Mouse (Mus musculus): Measurements from ENCODE around the gene Lrrc8e.

Gene Lrrc8e

GRCm38 (mm10) chr8:4226739-4227347 lies at the start of gene Lrrc8e:
Lrrc8e (plus strand) TSS chr8:4226827.
- in situ Hi-C loops (cut with MboI, MseI) = no loop called here

- in situ Hi-C loops (cut with MboI, MseI) = no loop called here
Observed at GRCm38 (mm10) chr8:4183409-4183808, 43.2 kb upstream of the Lrrc8e start.

DNA sequence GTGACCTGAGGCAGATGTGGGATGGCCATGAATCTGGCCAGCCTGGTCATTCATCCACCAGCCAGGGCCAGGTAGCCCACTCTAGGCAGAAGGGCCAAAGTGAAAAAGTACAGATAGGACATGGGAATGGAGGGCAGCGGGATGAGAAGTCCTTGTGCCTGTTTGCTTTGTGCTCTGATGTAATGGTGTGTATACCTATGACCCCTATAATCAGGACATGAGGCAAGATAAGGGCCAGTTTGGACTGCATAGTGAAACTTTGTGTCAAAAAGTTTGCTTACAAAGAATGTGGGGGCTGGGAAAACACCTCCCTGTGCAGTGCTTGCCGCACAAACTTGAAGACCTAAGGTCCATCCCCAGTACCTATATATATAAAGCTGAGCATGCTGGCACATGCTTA lies 40.5 kb upstream of the Lrrc8e start:
- in situ Hi-C loops (cut with MboI, MseI) = no loop called here

DNA sequence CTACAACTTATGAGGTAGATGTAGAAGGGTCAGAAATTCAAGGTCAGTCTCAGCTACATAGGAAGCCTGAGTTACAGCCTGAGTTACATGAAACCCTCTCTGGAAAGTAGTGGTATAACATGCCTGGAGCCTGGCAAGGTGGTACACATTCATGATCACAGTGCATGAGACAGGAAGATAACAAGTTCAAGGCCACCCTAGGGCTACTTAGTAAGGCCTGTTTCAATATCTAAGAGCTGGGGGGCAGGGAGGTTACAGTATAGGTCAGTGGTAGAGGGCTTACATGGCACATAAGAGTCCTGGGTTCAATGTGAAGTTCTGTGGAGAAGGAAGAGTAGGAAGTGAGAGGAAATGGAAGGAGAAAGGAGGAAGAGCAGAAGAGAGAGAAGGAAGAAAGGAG lies 38.0 kb upstream of the Lrrc8e start:
- in situ Hi-C loops (cut with MboI, MseI) = no loop called here

DNA sequence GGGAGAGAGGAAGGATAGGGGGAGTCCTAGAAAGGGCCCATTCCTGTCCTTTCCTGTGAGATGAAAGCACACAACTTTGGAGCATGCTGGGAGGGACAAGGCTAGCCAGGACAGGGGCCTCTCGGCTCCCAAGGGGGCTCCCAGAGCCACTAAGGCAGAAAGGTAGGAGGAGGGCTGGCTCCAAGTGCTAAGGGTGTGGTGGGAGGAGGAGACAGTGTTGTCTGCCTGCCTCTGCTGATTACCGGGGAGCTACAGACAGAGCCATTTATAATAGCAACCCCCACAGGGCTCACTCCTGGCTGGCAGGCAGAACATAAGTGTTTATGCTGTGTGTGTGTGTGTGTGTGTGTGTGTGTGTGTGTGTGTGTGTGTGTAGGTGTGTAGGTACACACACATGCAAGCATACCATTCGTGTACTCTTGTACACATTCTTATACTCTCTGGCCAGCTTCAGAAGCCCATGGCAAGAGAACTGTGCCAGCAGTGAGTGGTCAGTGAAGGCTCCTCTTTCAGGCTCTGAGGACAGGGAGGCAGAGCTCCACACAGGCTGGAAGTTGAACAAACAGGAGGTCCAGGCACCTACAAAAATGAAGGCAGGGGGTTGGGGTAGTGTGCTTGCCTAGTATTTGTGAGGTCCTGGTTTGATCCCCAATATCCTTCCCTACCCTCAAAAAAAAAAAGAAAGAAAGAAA lies 37.5 kb upstream of the Lrrc8e start:
- in situ Hi-C loops (cut with MboI, MseI) = no loop called here

GRCm38 (mm10) chr8:4192305-4192704 lies 34.3 kb upstream of the Lrrc8e start:
- in situ Hi-C loops (cut with MboI, MseI) = no loop called here

DNA sequence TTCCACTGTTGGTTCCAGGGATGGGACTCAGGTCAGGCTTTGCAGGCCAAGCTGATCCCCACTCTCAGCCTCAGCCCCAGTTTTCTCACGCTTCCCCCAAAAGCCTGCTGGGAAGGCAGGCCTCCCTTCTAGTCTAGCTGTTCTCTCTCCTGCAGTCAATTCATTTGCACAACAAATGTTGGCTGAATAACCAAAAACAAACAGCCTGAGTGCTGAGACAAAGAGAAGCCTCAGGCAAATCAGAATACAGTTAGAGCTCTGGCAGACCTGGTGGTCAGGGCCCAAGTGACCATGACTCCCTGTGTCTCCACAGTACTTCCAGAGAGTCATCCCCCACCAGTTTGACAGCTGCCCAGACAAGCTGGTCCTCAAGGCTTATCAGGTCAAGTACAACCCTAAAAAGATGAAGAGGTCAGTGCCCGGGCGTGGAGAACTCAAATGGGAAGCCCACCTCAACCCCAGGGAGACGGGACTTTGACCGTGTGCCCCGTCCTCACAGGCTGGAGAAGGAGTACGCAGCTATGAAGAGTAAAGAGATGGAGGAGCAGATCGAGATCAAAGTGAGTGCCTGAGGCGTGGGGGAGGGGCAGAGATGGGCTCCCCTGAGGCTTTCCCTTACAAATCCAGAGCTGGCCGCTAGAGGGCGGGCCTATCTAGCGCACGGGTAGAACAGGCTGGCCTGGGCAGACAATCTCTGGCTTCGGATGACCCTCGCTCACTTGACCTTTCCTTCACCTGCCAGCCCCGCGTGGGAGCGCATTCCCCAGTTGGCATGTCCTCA lies 33.6 kb upstream of the Lrrc8e start:
- in situ Hi-C loops (cut with MboI, MseI) = no loop called here

DNA sequence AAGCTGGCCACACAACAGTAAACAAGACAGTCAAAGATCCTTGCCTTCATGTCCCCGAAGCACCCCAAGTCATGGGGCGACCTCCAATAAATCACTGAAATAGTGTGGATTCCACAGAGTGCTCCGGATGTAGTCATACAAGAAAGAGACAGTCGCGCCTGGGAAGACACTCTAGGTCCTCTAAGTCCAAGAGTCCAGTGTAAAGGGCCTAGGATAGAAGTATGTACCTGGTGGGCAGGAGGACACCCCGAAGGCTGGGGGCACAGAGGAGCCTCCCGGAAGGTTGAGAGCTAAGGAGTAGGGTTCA lies 33.1 kb upstream of the Lrrc8e start:
- in situ Hi-C loops (cut with MboI, MseI) = no loop called here

DNA sequence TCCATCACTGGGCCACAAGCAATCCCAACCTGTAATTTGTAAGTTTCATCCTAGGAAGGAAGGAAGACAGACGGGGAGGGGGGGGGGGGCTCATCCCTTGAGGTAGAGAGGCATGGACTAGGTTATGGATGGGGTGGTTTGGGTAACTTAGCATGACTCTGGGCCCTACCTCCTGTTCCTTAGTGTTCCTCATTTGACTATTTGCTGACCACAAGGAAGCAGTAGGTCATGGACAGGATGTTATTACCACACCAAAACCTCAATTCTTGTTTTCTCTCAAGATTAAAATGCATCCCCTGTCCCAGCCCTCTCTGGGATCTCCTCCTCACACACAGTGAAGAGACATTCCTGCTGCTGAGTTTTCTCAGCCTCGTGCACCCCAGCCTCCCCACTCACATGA lies 25.3 kb upstream of the Lrrc8e start:
- in situ Hi-C loops (cut with MboI, MseI) = no loop called here

GRCm38 (mm10) chr8:4205246-4206123 lies 21.1 kb upstream of the Lrrc8e start:
- in situ Hi-C loops (cut with MboI, MseI) = no loop called here

DNA sequence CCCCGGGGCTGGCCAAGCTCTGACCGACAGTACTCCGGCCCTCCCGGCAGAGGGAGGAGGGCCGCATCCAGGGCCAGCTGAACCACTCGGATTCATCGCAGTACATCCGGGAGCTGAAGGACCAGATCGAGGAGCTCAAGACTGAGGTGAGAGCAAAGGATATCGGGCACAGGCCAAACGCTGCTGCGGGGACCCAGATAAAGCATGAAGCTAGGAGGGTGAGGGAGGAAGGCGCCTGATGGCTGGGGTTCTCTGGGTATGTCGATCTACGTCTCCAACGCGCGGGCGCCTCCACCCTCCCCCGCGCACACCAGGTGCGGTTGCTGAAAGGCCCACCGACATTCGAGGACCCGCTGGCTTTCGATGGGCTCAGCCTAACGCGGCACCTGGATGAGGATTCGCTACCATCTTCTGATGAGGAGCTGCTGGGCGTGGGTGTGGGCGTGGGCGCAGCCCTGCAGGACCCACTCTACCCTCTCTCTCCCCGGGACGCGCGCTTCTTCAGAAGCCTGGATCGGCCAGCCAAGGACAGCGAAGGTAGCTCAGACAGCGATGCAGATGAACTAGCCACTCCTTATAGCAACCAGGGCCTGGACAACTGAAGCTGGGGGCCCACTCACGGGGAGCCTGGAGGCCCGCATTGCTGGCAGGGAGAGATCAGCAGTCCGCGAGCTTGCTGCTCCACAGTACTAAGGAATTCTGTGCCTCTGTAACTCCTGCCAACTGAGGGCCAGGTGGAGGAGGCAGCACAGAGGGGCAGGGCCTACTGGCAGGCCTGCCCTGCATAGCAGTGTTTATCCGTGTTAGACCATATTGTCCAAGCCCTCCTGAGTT lies 20.2 kb upstream of the Lrrc8e start:
- in situ Hi-C loops (cut with MboI, MseI) = no loop called here

DNA sequence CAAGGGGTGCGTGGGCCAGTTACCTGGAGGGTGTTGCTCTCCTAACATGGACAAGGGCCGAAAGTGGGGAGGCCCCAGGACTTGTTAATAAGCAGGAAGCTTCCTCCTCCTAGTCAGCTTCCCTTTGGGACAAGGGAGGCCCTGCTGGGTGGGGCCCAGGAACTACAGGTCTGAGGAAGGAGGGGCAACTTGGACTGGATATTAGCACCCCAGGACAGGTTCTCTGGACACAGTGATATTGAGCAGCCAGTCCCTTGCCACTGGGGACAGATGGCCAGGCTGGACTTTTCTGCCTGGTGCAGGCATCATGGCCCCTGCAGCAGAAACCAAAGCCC lies 19.6 kb upstream of the Lrrc8e start:
- in situ Hi-C loops (cut with MboI, MseI) = no loop called here

DNA sequence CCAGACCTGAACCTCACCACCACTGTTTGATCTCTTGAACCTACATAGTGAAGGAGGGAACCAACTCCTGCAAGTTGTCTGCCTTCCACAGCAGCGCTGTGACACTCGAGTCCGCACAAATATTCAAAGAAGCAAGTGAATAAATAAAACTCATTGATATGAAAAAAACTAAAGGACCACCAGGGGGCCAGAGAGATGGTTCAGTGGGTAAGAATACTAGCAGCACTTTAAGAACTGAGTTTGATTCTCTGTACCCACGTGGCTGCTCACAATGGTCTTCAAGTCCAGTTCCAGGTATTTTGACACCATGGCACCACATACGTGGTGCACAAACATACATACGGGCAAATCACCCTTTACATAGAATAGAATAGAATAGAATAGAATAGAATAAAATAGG lies 15.5 kb upstream of the Lrrc8e start:
- in situ Hi-C loops (cut with MboI, MseI) = no loop called here

DNA sequence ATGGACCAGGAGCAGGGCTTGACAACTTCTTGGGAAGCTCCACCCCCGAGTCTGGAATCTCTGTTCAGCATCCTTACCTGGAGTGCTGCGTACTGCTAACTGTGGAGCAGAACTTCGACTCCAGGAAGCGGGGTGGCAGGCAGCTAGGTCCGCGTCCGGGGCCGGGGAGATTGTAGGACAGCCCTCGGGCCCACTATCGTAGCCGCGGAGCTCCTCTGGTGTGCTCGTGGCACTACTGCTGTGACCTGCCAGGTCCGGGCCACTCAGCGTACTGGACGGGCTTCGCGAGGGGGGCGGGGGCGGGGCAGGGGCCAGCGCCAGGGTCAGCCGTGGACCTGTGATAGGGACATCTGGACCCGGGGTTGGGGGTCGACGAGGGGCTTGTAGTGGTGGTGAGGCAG lies 13.8 kb upstream of the Lrrc8e start:
- in situ Hi-C loops (cut with MboI, MseI) = no loop called here

- in situ Hi-C loops (cut with MboI, MseI) = no loop called here
Observed at GRCm38 (mm10) chr8:4213210-4214005, 13.2 kb upstream of the Lrrc8e start.

DNA sequence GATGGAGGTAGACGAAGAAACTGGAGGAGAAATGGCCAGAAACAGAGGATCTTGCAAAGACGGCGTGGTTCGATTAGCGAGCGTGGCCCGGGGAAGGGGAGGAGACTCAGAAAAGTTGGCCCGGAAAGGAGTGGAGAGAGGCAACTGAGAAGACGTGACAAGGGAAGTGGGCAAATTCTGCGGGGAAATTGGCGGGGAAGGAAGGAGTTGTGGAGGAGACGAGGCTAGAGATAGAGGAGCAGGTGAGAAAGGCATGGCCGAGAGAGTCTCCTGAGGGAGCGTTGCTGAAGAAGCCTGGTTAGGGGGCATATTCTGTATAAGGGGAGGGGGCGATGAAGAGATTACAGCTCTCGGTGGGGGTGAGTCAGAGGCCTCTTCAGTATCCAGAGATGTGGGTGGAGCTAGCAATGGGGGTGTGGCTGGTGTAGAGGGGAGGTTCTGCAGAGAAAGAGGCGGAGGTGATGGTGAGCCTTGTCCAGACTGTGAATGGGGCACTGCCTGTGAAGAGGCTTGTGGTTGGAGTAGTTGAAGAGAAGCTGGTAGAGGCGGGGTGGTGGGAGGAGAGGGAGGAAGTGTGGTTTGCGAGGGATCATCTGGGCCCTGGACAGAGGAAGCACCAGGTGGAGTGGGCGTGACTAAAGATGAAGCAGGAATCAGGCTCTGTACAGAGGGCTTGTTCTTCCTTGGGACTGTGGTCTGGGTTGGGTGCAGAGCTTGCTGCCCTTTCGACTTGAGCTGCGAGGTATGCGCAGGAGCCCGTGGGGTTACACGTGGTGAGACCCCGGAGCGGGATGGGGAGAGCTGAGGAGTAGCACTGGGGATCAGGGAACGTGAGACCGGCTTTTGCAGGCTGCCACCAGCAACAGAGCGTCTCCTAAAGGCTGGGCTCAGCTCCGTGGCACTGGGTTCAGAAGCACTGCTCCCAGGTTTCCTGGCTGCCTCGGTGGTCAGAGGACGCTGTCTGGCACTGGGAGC lies 12.3 kb upstream of the Lrrc8e start:
- in situ Hi-C loops (cut with MboI, MseI) = no loop called here

DNA sequence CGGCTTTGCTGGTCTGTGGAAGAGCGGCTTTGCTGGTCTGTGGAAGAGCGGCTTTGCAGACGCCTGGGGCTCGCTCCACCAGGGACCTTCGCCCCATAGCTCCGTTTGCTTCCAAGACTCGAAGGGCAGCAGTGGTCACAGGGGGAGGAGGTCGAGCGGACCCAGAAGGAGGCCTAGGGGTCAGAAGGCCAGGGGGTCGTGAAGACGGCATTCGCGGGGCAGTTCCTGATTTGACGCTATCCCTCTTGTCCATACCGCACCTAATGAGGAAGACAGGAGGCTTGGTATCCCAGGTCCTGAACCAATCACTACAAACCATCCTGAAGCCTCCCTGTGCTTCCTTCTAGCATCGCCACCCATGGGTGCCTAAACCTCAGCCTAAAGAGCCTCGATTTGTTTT lies 10.3 kb upstream of the Lrrc8e start:
- in situ Hi-C loops (cut with MboI, MseI) = no loop called here

DNA sequence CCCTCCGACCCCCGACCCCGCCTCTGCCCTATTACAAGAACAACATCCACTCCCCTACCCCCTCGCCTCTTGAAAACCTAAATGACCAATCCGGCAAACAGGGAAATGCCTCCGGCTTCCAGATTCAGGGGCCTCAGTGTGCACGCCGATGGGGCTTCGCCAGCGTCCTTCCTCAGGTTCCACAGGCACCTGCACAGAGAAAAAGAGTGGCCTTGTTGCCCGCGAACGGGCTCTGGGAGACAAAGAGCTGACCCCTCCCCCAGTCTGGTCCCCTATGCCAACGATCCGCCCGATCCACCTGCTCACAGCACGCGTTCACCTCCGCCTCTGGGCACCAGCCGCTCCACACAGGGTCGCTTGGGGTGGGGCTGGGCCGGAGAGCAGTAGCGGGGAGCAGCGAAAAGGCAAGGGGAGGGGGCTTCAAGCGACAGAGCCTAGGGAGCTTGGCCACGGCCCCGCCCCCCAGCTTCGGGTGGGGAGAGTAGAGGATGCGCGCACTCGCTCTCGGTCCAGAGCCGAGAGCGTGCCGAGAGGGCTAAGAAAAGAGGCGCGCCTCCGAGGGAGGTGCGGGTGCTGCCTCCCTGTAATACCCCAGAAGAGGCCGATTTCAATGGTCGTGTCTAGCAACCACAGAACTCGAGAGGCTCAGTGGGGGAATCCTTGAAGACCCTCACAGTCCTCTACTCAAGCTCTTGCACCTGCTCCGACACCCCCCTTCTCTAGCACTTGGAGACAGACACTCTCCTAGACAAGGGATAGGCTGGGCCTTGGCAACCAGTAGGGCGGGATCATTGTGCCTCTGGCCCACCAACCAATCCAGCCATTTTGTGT lies 9.6 kb upstream of the Lrrc8e start, which contains the start of gene Prr36:
TSS of gene Prr36 (minus strand) at position 669 of the 831 bp plus-strand sequence.
- in situ Hi-C loops (cut with MboI, MseI) = no loop called here
